Mouse (Mus musculus): ENCODE measurements around the gene Kxd1.

Gene Kxd1

GRCm38 (mm10) chr8:70493692-70494415 lies 33.9 kb downstream of the Kxd1 start:
- DNase-seq (ENCODE audit: low read depth, low spot score): no peak

- DNase-seq (ENCODE audit: low read depth, low spot score): no peak
Observed at GRCm38 (mm10) chr8:70492664-70493640, 34.8 kb downstream of the Kxd1 start, which contains the start of gene Crlf1. Crlf1 (plus strand) TSS chr8:70493158.

- DNase-seq (ENCODE audit: low read depth, low spot score): no peak
Observed at GRCm38 (mm10) chr8:70490880-70491495, 36.8 kb downstream of the Kxd1 start.

- DNase-seq (ENCODE audit: low read depth, low spot score): no peak
Observed at GRCm38 (mm10) chr8:70490061-70490879, 37.5 kb downstream of the Kxd1 start.

GRCm38 (mm10) chr8:70489576-70489975 lies 38.2 kb downstream of the Kxd1 start:
- DNase-seq (ENCODE audit: low read depth, low spot score): no peak

- DNase-seq (ENCODE audit: low read depth, low spot score): no peak
Observed at GRCm38 (mm10) chr8:70488931-70489470, 38.8 kb downstream of the Kxd1 start.

GRCm38 (mm10) chr8:70487993-70488796 lies 39.6 kb downstream of the Kxd1 start:
- no peak for DNase-seq (ENCODE audit: low read depth, low spot score)

GRCm38 (mm10) chr8:70486941-70487520 lies 40.7 kb downstream of the Kxd1 start, which contains the start of gene Tmem59l:
Tmem59l (minus strand) TSS chr8:70487358.
- DNase-seq (ENCODE audit: low read depth, low spot score): no peak

- no peak for DNase-seq (ENCODE audit: low read depth, low spot score)
Observed at GRCm38 (mm10) chr8:70486191-70486681, 41.5 kb downstream of the Kxd1 start.

- DNase-seq (ENCODE audit: low read depth, low spot score): no peak
Observed at GRCm38 (mm10) chr8:70482943-70483342, 44.8 kb downstream of the Kxd1 start.

GRCm38 (mm10) chr8:70481908-70482307 lies 45.8 kb downstream of the Kxd1 start:
- DNase-seq (ENCODE audit: low read depth, low spot score): no peak

- DNase-seq (ENCODE audit: low read depth, low spot score): peak; percentile 60
Observed at GRCm38 (mm10) chr8:70477269-70477982, 50.3 kb downstream of the Kxd1 start.

- peak; percentile 96 for DNase-seq (ENCODE audit: low read depth, low spot score)
Observed at GRCm38 (mm10) chr8:70476333-70477268, 51.2 kb downstream of the Kxd1 start, which contains the start of gene Klhl26. Klhl26 (minus strand) TSS chr8:70476968.

GRCm38 (mm10) chr8:70471856-70472255 lies 55.9 kb downstream of the Kxd1 start:
- no peak for DNase-seq (ENCODE audit: low read depth, low spot score)

GRCm38 (mm10) chr8:70469938-70470337 lies 57.8 kb downstream of the Kxd1 start:
- DNase-seq (ENCODE audit: low read depth, low spot score): no peak

- DNase-seq (ENCODE audit: low read depth, low spot score): no peak
Observed at GRCm38 (mm10) chr8:70469295-70469916, 58.4 kb downstream of the Kxd1 start.

- DNase-seq (ENCODE audit: low read depth, low spot score): no peak
Observed at GRCm38 (mm10) chr8:70468733-70469132, 59.0 kb downstream of the Kxd1 start.

Measured in c-Kit-negative CD71-positive TER-119-positive erythroid progenitor cells, embryonic 14.5 days (primary cell).